In the genomic region with DNA sequence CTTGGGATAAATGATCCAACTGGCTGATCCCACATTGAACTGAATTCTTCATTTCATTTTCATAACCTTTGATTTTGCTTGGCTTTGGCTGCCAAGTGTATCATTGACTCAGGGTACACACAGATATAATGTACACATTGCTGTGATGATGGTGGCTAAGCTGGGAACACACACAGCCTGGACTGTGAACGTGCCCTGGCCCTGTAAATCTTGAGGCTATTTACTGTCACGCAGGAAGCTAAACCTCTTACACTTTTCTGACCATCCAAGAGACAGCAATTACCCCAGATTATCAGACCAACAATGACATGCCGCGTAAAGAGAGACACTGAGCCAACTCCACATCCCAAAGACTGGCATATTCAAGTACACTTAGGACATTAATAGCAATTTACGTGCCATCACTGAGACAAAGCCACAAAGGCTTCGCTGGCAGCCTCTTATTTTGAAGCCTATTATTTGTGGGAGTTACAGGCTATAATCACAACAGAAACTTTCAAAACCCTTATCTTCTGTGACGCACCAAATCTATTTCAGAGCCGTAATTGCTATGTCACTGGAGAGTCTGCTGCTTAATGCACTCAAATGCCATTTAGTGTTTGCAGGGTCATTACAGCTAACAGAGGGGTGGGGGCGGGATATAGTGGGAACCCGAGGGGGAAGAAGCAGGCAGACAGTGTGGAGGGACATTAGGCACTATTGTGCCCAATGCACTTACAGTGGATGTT, we compare ENCODE assay signal across 14 mouse cellular contexts.
DNase-seq lines count a peak whose midpoint lies in the region; ATAC-seq lines count a peak whose summit lies in the region.
"Had no signal": no experiment of that assay in that cellular context is flagged by ENCODE, and none has a peak within 500 bp of the region (broad histone marks: within the 10 kb centered on the region; RNA-seq: fewer than 3 reads in every experiment).

No protein-coding gene starts in this region.

- no peak overlapping the region for H3K4me3 ChIP-seq in hindbrain, embryonic 12.5 days
- no peak overlapping the region for H3K4me3 ChIP-seq in hindbrain, embryonic 11.5 days (ENCODE audit: low read depth, low read length)
- H3K4me3 ChIP-seq in neural tube, embryonic 13.5 days = no peak overlapping the region
- H3K4me3 ChIP-seq in neural tube, embryonic 15.5 days (replicated peaks) = no peak overlapping the region
- H3K4me3 ChIP-seq in hindbrain, embryonic 16.5 days (ENCODE audit: low read length) = no peak overlapping the region
- H3K4me3 ChIP-seq: heart, embryonic 10.5 days; megakaryocyte, embryonic 14.5 days had no signal

- H3K27ac ChIP-seq in hindbrain, embryonic 12.5 days = no peak overlapping the region
- H3K27ac ChIP-seq in hindbrain, embryonic 11.5 days (ENCODE audit: low read depth, low read length) = no peak overlapping the region
- no peak overlapping the region for H3K27ac ChIP-seq in neural tube, embryonic 13.5 days (replicated peaks)
- no peak overlapping the region; the same call in 1 of the 2 replicates for H3K27ac ChIP-seq in neural tube, embryonic 15.5 days (replicated peaks)
- H3K27ac ChIP-seq in hindbrain, embryonic 16.5 days (ENCODE audit: low read depth, low read length) = no peak overlapping the region
- H3K27ac ChIP-seq: heart, embryonic 10.5 days had no signal

- ATAC-seq in hindbrain, embryonic 12.5 days (ENCODE audit: low FRiP score) = peak; percentile 66
- no peak for ATAC-seq in hindbrain, embryonic 11.5 days (ENCODE audit: low FRiP score)
- peak; percentile 77; the same call in 1 of the 2 replicates for ATAC-seq in neural tube, embryonic 13.5 days (ENCODE audit: low read depth)
- ATAC-seq in neural tube, embryonic 15.5 days (ENCODE audit: low FRiP score) = no peak
- peak; percentile 52; the same call in 1 of the 2 replicates for ATAC-seq in hindbrain, embryonic 16.5 days

- no peak overlapping the region for H3K9ac ChIP-seq in hindbrain, embryonic 12.5 days
- no peak overlapping the region for H3K9ac ChIP-seq in hindbrain, embryonic 11.5 days (ENCODE audit: low read depth, low read length)
- H3K9ac ChIP-seq in neural tube, embryonic 13.5 days = no peak overlapping the region
- H3K9ac ChIP-seq in neural tube, embryonic 15.5 days (replicated peaks) = no peak overlapping the region
- H3K9ac ChIP-seq in hindbrain, embryonic 16.5 days (ENCODE audit: low read depth, low read length) = no peak overlapping the region

- H3K4me2 ChIP-seq in hindbrain, embryonic 12.5 days (replicated peaks) = no peak overlapping the region
- H3K4me2 ChIP-seq in hindbrain, embryonic 11.5 days (replicated peaks; ENCODE audit: low read depth, low read length) = no peak overlapping the region
- no peak overlapping the region for H3K4me2 ChIP-seq in neural tube, embryonic 13.5 days
- H3K4me2 ChIP-seq in neural tube, embryonic 15.5 days = no peak overlapping the region
- no peak overlapping the region for H3K4me2 ChIP-seq in hindbrain, embryonic 16.5 days (ENCODE audit: low read length)
- H3K4me2 ChIP-seq: liver, embryonic 11.5 days had no signal

- WGBS in hindbrain, embryonic 12.5 days = 81% methylated on average over 10 of the region's 10 CpGs
- 84% methylated on average over 10 of the region's 10 CpGs for WGBS in hindbrain, embryonic 11.5 days
- WGBS in neural tube, embryonic 13.5 days = 24% methylated on average over 10 of the region's 10 CpGs
- WGBS in neural tube, embryonic 15.5 days = 23% methylated on average over 10 of the region's 10 CpGs
- 57% methylated on average over 10 of the region's 10 CpGs for WGBS in hindbrain, embryonic 16.5 days

- H3K27me3 ChIP-seq in hindbrain, embryonic 12.5 days = no peaks in the 10 kb centered on the region
- H3K27me3 ChIP-seq in hindbrain, embryonic 11.5 days (ENCODE audit: control insufficient read depth, insufficient read depth, low read length) = no peaks in the 10 kb centered on the region
- H3K27me3 ChIP-seq in neural tube, embryonic 13.5 days = no peaks in the 10 kb centered on the region
- no peaks in the 10 kb centered on the region for H3K27me3 ChIP-seq in neural tube, embryonic 15.5 days (replicated peaks)
- H3K27me3 ChIP-seq in hindbrain, embryonic 16.5 days (replicated peaks; ENCODE audit: control insufficient read depth, insufficient read depth, low read length) = no peaks in the 10 kb centered on the region
- H3K27me3 ChIP-seq: megakaryocyte, embryonic 14.5 days had no signal

- H3K9me3 ChIP-seq in hindbrain, embryonic 12.5 days (replicated peaks) = no peaks in the 10 kb centered on the region
- no peaks in the 10 kb centered on the region for H3K9me3 ChIP-seq in hindbrain, embryonic 11.5 days (ENCODE audit: control insufficient read depth, low read length)
- H3K9me3 ChIP-seq in neural tube, embryonic 13.5 days = no peaks in the 10 kb centered on the region
- no peaks in the 10 kb centered on the region for H3K9me3 ChIP-seq in neural tube, embryonic 15.5 days (replicated peaks)
- no peaks in the 10 kb centered on the region for H3K9me3 ChIP-seq in hindbrain, embryonic 16.5 days (ENCODE audit: control insufficient read depth, low read length)
- H3K9me3 ChIP-seq: heart, embryonic 10.5 days; megakaryocyte, embryonic 14.5 days had no signal

- H3K4me1 ChIP-seq in hindbrain, embryonic 12.5 days = peaks cover 28% of the 10 kb centered on the region
- H3K4me1 ChIP-seq in hindbrain, embryonic 11.5 days (replicated peaks; ENCODE audit: control insufficient read depth, insufficient read depth, low read length) = peaks cover 4% of the 10 kb centered on the region
- peaks cover 39% of the 10 kb centered on the region for H3K4me1 ChIP-seq in neural tube, embryonic 13.5 days (replicated peaks)
- peaks cover 23% of the 10 kb centered on the region for H3K4me1 ChIP-seq in neural tube, embryonic 15.5 days
- peaks cover 9% of the 10 kb centered on the region for H3K4me1 ChIP-seq in hindbrain, embryonic 16.5 days (ENCODE audit: control insufficient read depth, insufficient read depth, low read depth, low read length)

- no peak for DNase-seq in hindbrain, embryonic 11.5 days (ENCODE audit: low spot score)
- peak; percentile 49 for DNase-seq in telencephalon, adult 2 months (ENCODE audit: low read depth, low spot score)
- no peak for DNase-seq in thymus, adult 18-20 months
- DNase-seq in left cerebral cortex, adult 8-10 months (ENCODE audit: low spot score in 2 of 2) = no peak
- DNase-seq: adrenal gland, adult 2 months; embryo, embryonic 11 days; kidney, adult 18-20 months had no signal

- H3K36me3 ChIP-seq in hindbrain, embryonic 12.5 days = 0 out of 2 replicates have a peak, but pooled peaks cover 4% of the 10 kb centered on the region
- H3K36me3 ChIP-seq in hindbrain, embryonic 11.5 days (ENCODE audit: control insufficient read depth, insufficient read depth, low read length) = no peaks in the 10 kb centered on the region
- H3K36me3 ChIP-seq in neural tube, embryonic 13.5 days = peaks cover 4% of the 10 kb centered on the region; the same call in 1 of the 2 replicates
- no peaks in the 10 kb centered on the region for H3K36me3 ChIP-seq in neural tube, embryonic 15.5 days
- no peaks in the 10 kb centered on the region for H3K36me3 ChIP-seq in hindbrain, embryonic 16.5 days (ENCODE audit: control insufficient read depth, insufficient read depth, low read length)

Comparison
In these comparisons a context has a peak if more than half of its experiments do, and no peak if none do; other contexts are left out.
1. ATAC-seq: peak in hindbrain, embryonic 12.5 days (single experiment), neural tube, embryonic 13.5 days (single experiment) and hindbrain, embryonic 16.5 days (single experiment); none in hindbrain, embryonic 11.5 days (single experiment) and neural tube, embryonic 15.5 days (single experiment).